Mouse (Mus musculus) heart, embryonic 15.5 days (tissue): ENCODE data around the gene Vps9d1. TPM values are rescaled to one million over a fixed set of nuclear protein-coding genes. Genes with fewer than 3 reads are reported as not detected.
"Not testable (repeated sequence)": the region's sequence is repeated elsewhere in the genome, so short reads cannot be mapped to it uniquely, and the experiment has no call there.

Experiments
- ATAC-seq: fragments of 200-750 bp; cut with Nextera tagmentation; replicated peaks from 2 replicates; pipeline ENCODE4 v1.8.0; 2017; ENCODE audit warnings: low read depth, moderate TSS enrichment; ENCODE audit not compliant: insufficient number of reproducible peaks, insufficient read depth, low FRiP score
- H3K27ac ChIP-seq: fragments of 300-500 bp; sonication (generic); 2 replicates; pipeline ENCODE4 v1.5.1; 2015; ENCODE audit warnings: mild to moderate bottlenecking, inconsistent platforms
- H3K27me3 ChIP-seq: fragments of 300-500 bp; sonication (generic); 2 replicates; pipeline ENCODE4 v1.6.1; 2015; ENCODE audit warnings: inconsistent platforms
- H3K36me3 ChIP-seq: fragments of 300-500 bp; sonication (generic); 2 replicates; pipeline ENCODE4 v1.6.1; 2015; ENCODE audit warnings: mild to moderate bottlenecking, inconsistent platforms
- H3K4me1 ChIP-seq: fragments of 300-500 bp; sonication (generic); replicated peaks from 2 replicates; pipeline ENCODE4 v1.6.1; 2015; ENCODE audit warnings: inconsistent platforms
- H3K4me2 ChIP-seq: fragments of 300-500 bp; sonication (generic); 2 replicates; pipeline ENCODE4 v1.6.1; 2015; ENCODE audit warnings: inconsistent platforms, mild to moderate bottlenecking, moderate library complexity
- H3K4me3 ChIP-seq: fragments of 300-500 bp; sonication (generic); 2 replicates; pipeline ENCODE4 v1.5.1; 2015; ENCODE audit warnings: mild to moderate bottlenecking, inconsistent platforms
- H3K9ac ChIP-seq: fragments of 300-500 bp; sonication (generic); 2 replicates; pipeline ENCODE4 v1.6.1; 2015; ENCODE audit warnings: mild to moderate bottlenecking, inconsistent platforms
- H3K9me3 ChIP-seq: fragments of 300-500 bp; sonication (generic); replicated peaks from 2 replicates; pipeline ENCODE4 v1.6.1; 2016; ENCODE audit warnings: inconsistent platforms
- WGBS: fragments of 180-500 bp; shearing (Covaris S2); methylation state at CpG from one replicate; pipeline ENCODE4 v1.1.7; 2015; ENCODE audit warnings: mixed read lengths; 5-methylcytosine and 5-hydroxymethylcytosine counted together
- polyA plus RNA-seq: library from polyadenylated mRNA; unstranded; fragments of >200 nt; fragmentation: Nextera tagmentation; extraction: Ambion mirVana; gene quantifications from 2 replicates; pipeline ENCODE4 v1.2.1, GENCODE M21; 2015

Vps9d1 gene
- polyA plus RNA-seq, 1 experiment from 2014 or later, result 19.2 TPM

DNA sequence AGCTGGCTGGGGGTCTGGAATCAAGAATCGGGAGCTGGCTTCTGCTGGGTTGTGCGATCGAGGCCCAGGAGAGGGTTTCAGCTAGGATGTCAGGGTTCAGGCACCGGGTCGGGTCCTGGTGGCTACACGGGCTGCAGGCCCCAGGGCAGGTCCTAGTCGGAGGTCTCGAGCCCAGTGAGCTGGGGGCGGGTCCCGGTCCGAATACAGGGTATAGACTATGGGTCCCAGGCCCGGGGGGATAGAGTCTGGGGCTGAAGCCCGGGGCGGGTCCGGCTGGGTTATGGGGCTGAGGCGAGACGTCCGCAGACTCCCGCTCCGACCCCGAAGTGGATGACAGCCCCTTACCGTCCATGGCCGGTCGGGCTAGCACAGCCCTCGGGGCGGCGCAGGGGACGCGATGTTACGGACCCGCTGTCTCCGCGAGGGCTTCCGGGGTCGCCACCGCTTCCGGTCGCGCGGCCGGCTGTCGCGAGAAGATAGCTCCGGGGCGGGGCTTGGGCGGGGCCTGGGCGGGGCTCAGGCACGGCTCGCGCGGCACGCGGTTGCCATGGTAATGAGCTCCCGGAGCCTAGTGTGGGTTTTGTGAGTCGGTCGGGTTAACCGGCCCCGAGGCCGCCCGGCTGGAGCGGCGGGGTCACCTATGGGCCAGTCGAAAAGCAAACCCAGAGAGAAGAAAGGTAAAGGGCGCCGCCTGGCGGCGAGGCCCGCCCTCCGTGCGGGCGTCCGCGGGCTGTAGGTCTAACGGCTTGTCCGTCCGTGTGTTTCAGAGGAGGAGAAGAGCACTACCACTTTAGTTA is 41.6 kb downstream of the Vps9d1 start, which contains the start of the genes Chmp1a and Spata33:
Chmp1a (minus strand) TSS at position 443 of the 797 bp plus-strand sequence.
Spata33 (plus strand) TSS at position 512 of the 797 bp plus-strand sequence.
- H3K4me1 ChIP-seq, result peaks cover 17% of the 10 kb centered on the region
- peak within 1 kb of the TSS; percentile 91 for H3K4me2 ChIP-seq
- H3K9ac ChIP-seq, result peak within 1 kb of the TSS; percentile 98
- 1% methylated on average over 73 of the region's 76 CpGs for WGBS
- peak; percentile 93 for ATAC-seq
- H3K4me3 ChIP-seq, result peak within 1 kb of the TSS; percentile 96
- no peaks in the 10 kb centered on the region for H3K9me3 ChIP-seq
- H3K27ac ChIP-seq, result peak within 1 kb of the TSS; percentile 66
- H3K36me3 ChIP-seq, result peaks cover 25% of the 10 kb centered on the region
- no peaks in the 10 kb centered on the region for H3K27me3 ChIP-seq

DNA sequence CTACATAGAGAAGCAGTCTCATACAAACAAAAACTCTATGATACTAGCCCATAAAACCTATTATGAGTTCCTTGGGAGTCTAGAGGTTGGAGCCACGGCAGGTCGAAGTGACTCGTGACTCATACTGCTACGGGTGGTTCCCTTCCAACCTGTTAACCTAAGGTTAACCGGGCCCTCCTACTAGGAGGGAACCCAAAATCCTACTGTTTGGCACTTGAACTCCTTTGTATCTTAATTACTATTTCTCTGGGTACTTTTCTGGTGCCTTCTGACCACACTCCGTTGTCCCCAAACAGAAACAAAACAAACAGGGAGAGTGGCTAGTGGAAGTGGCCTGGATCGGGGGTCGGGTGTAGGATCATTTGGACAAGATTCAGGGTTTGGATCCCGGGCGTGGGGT is 42.3 kb downstream of the Vps9d1 start:
- H3K27me3 ChIP-seq, result no peaks in the 10 kb centered on the region
- peak overlapping the region; percentile 91 for H3K4me2 ChIP-seq
- peaks cover 30% of the 10 kb centered on the region for H3K36me3 ChIP-seq
- peaks cover 17% of the 10 kb centered on the region for H3K4me1 ChIP-seq
- no peaks in the 10 kb centered on the region for H3K9me3 ChIP-seq
- peak overlapping the region; percentile 96 for H3K4me3 ChIP-seq
- peak overlapping the region; percentile 66; the same call in 1 of the 2 replicates for H3K27ac ChIP-seq
- peak overlapping the region; percentile 98 for H3K9ac ChIP-seq
- WGBS, result 36% methylated on average over 10 of the region's 10 CpGs
- no peak for ATAC-seq

DNA sequence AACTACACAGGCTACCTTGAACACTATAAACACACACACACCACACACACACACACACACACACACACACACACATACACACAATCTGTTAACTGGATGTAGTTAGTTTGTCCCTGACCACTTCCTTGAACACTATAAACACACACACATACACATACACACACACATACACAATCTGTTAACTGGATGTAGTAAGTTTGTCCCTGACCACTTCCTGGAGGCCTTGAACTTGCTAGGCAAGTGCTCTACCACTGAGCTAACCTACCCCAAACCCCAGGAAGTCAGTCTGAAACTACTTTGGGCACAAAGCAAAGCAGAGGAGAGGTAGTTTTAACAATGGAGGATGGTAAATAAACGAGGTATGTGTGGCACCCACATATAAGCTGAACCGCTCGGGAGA is 50.6 kb downstream of the Vps9d1 start:
- Histone ChIP-seq H3K27ac (no peak overlapping the region), H3K4me1 (no peaks in the 10 kb centered on the region), H3K4me3 (no peak overlapping the region), H3K4me2 (no peak overlapping the region), H3K36me3 (peaks cover 30% of the 10 kb centered on the region), H3K9me3 (no peaks in the 10 kb centered on the region), H3K27me3 (no peaks in the 10 kb centered on the region; the same call in 1 of the 2 replicates), H3K9ac (no peak overlapping the region)
- no peak for ATAC-seq
- WGBS, result 77% methylated on average over 3 of the region's 3 CpGs

DNA sequence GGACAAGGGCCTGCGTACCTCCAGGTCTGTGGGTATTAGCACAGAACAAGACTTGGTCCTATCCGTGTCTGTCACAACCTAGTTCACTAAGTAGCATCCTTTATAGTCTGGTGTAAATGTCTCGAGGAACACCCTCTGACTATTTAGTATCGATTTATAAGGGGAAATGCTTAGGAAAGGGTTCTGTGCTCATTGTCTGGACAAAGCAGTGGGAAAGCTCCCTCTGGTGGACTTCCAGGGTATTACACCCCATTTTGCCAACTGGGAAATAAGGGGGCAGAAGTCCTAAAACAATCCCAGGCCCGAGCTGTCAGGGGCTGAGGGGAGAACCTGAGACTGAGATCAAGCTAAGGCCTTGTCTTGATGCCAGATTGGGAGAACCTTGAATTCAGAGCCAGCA is 51.9 kb downstream of the Vps9d1 start:
- no peak overlapping the region for H3K4me3 ChIP-seq

DNA sequence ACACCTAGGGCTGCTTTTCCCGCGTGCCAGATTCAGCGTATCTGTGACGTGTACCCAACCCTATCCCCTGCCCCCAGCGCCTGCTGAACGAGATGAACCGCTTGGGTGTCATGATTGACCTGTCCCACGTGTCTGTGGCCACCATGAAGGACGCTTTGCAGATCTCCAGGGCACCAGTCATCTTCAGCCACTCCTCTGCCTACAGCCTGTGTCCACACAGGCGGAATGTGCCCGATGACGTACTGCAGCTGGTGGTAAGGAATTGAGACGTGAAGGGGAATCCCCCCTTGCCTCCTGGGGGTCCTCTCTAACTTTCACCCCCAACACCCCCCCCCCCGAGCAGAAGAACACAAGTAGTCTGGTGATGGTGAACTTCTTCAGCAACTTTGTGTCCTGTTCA is 54.3 kb downstream of the Vps9d1 start:
- Histone ChIP-seq H3K4me1 (no peaks in the 10 kb centered on the region), H3K9me3 (no peaks in the 10 kb centered on the region), H3K27me3 (no peaks in the 10 kb centered on the region; the same call in 1 of the 2 replicates), H3K36me3 (peaks cover under 1% of the 10 kb centered on the region; the same call in 1 of the 2 replicates), H3K4me2 (no peak overlapping the region), H3K9ac (no peak overlapping the region), H3K4me3 (no peak overlapping the region), H3K27ac (no peak overlapping the region)
- ATAC-seq, result no peak
- WGBS, result 49% methylated on average over 14 of the region's 14 CpGs

More for the DNA sequence above, 51.9 kb downstream of the Vps9d1 start:
- H3K9ac ChIP-seq, result no peak overlapping the region
- 25% methylated on average over 5 of the region's 5 CpGs for WGBS
- no peak overlapping the region for H3K27ac ChIP-seq
- no peaks in the 10 kb centered on the region; the same call in 1 of the 2 replicates for H3K27me3 ChIP-seq
- no peaks in the 10 kb centered on the region for H3K9me3 ChIP-seq
- H3K36me3 ChIP-seq, result peaks cover 17% of the 10 kb centered on the region
- H3K4me2 ChIP-seq, result no peak overlapping the region
- no peaks in the 10 kb centered on the region for H3K4me1 ChIP-seq
- no peak for ATAC-seq

DNA sequence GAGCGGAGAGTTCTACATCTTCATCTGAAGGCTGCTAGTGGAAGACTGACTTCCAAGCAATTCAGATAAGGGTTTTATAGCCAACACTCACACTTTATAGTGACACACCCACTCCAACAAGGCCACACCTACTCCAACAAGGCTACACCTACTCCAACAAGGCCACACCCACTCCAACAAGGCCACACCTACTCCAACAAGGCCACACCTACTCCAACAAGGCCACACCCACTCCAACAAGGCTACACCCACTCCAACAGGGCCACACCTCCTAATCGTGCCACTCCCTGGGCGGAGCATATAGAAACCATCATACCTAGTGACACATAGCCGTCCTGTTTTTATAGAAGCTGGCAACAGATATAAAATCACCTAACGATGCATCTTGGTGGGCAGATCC is 57.1 kb downstream of the Vps9d1 start:
- WGBS, result 73% methylated on average over 5 of the region's 5 CpGs
- H3K4me2 ChIP-seq, H3K27ac ChIP-seq: not testable (repeated sequence)

DNA sequence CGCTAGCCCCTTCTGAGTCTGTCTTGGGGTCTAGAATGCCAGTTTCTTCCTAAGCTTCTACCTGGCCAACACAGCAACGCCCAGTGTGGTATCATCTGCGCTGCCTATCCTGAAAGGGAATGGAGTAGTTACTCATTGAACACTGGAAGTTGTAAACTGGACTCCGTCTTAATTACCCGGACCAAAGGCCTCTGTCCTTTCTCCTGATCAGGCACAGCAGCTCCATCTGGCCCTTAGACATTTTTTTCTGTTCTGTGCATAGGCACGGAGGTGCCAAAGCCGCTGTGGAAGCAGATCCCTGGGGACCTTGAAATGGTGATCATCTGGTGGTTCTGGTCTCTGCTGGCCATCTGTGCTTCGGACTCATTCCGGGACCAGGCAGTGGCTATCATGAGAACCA is 60.4 kb downstream of the Vps9d1 start:
- no peaks in the 10 kb centered on the region for H3K27me3 ChIP-seq
- H3K9me3 ChIP-seq, result no peaks in the 10 kb centered on the region
- H3K9ac ChIP-seq, result no peak overlapping the region
- no peak overlapping the region for H3K4me3 ChIP-seq
- H3K4me2 ChIP-seq, result no peak overlapping the region
- H3K36me3 ChIP-seq, result no peaks in the 10 kb centered on the region
- 87% methylated on average over 9 of the region's 9 CpGs for WGBS
- ATAC-seq, result no peak
- peaks cover 2% of the 10 kb centered on the region for H3K4me1 ChIP-seq
- no peak overlapping the region for H3K27ac ChIP-seq

More for the DNA sequence above, 57.1 kb downstream of the Vps9d1 start:
- H3K9me3 ChIP-seq, ATAC-seq, H3K36me3 ChIP-seq, H3K4me1 ChIP-seq, H3K27me3 ChIP-seq, H3K4me3 ChIP-seq, H3K9ac ChIP-seq: not testable (repeated sequence)

Other genes starting within 250 kb of the Vps9d1 start
- gene Ankrd11, start 212.1 kb downstream of the Vps9d1 start, polyA plus RNA-seq, result 39.6 and 51.5 TPM in 2 replicates
- gene Spg7, start 191.4 kb downstream of the Vps9d1 start, polyA plus RNA-seq, result 60.1 and 64.3 TPM in 2 replicates
- 802 and 841 TPM in 2 replicates for gene Rpl13, start 152.0 kb downstream of the Vps9d1 start, polyA plus RNA-seq
- gene Cpne7, start 137.0 kb downstream of the Vps9d1 start, polyA plus RNA-seq, result 0.18 and 0.25 TPM in 2 replicates
- gene Sult5a1, start 96.0 kb downstream of the Vps9d1 start, polyA plus RNA-seq, result 4.6 and 7.5 TPM in 2 replicates
- gene Dpep1, start 68.1 kb downstream of the Vps9d1 start, polyA plus RNA-seq, result 5.9 and 7.1 TPM in 2 replicates
- 89.2 and 106 TPM in 2 replicates for gene Chmp1a, start 41.6 kb downstream of the Vps9d1 start, polyA plus RNA-seq
- gene Spata33, start 41.5 kb downstream of the Vps9d1 start, polyA plus RNA-seq, result 3.6 and 4.4 TPM in 2 replicates
- 17.7 and 20.8 TPM in 2 replicates for gene Cdk10, start 29.5 kb downstream of the Vps9d1 start, polyA plus RNA-seq
- 3.4 and 4.5 TPM in 2 replicates for gene Spata2l, start 18.1 kb downstream of the Vps9d1 start, polyA plus RNA-seq
- 13.2 and 18.4 TPM in 2 replicates for gene Zfp276, start 153 bp downstream of the Vps9d1 start, polyA plus RNA-seq
- 14.5 and 17.0 TPM in 2 replicates for gene Fanca, start 64.2 kb upstream of the Vps9d1 start, polyA plus RNA-seq
- gene Spire2, start 78.4 kb upstream of the Vps9d1 start, polyA plus RNA-seq, result 0.33 and 1.4 TPM in 2 replicates
- gene Tcf25, start 119.4 kb upstream of the Vps9d1 start, polyA plus RNA-seq, result 137 and 144 TPM in 2 replicates
- 0.08 TPM in 1 of 2 replicates, not detected in the other for gene Mc1r, start 152.8 kb upstream of the Vps9d1 start, polyA plus RNA-seq
- gene Tubb3, start 157.1 kb upstream of the Vps9d1 start, polyA plus RNA-seq, result 2.1 and 21.6 TPM in 2 replicates
- 25.7 and 33.3 TPM in 2 replicates for gene Def8, start 169.2 kb upstream of the Vps9d1 start, polyA plus RNA-seq
- 40.2 and 41.6 TPM in 2 replicates for gene Afg3l1, start 223.6 kb upstream of the Vps9d1 start, polyA plus RNA-seq